Mouse (Mus musculus) lung, embryonic 16.5 days (tissue): ENCODE data around the gene Treh. TPM values are rescaled to one million over a fixed set of nuclear protein-coding genes. Genes with fewer than 3 reads are reported as not detected.

Experiments used
- ATAC-seq: fragments of 200-750 bp; cut with Nextera tagmentation; 2 replicates; pipeline ENCODE4 v1.8.0; 2017; ENCODE audit warnings: low read depth, mild to moderate bottlenecking, moderate library complexity
- H3K27ac ChIP-seq: fragments of 300-500 bp; sonication (generic); 2 replicates; pipeline ENCODE4 v1.5.1; 2014; ENCODE audit warnings: mild to moderate bottlenecking, control low read depth, low read length
- H3K27me3 ChIP-seq: fragments of 300-500 bp; sonication (generic); 2 replicates; pipeline ENCODE4 v1.6.1; 2014; ENCODE audit warnings: low read depth, low read length, mixed read lengths; ENCODE audit not compliant: control insufficient read depth, insufficient read depth
- H3K36me3 ChIP-seq: fragments of 300-500 bp; sonication (generic); 2 replicates; pipeline ENCODE4 v1.6.1; 2014; ENCODE audit warnings: low read length; ENCODE audit not compliant: control insufficient read depth, insufficient read depth
- H3K4me1 ChIP-seq: fragments of 300-500 bp; sonication (generic); replicated peaks from 2 replicates; pipeline ENCODE4 v1.6.1; 2014; ENCODE audit warnings: low read length, mixed read lengths; ENCODE audit not compliant: control insufficient read depth, insufficient read depth
- H3K4me2 ChIP-seq: fragments of 300-500 bp; sonication (generic); 2 replicates; pipeline ENCODE4 v1.6.1; 2014; ENCODE audit warnings: low read depth, low read length, control low read depth
- H3K4me3 ChIP-seq: fragments of 300-500 bp; sonication (generic); 2 replicates; pipeline ENCODE4 v1.5.1; 2014; ENCODE audit warnings: mild to moderate bottlenecking, low read length, control low read depth
- H3K9ac ChIP-seq: fragments of 300-500 bp; sonication (generic); 2 replicates; pipeline ENCODE4 v1.6.1; 2014; ENCODE audit warnings: low read length, control low read depth
- H3K9me3 ChIP-seq: fragments of 300-500 bp; sonication (generic); 2 replicates; pipeline ENCODE4 v1.6.1; 2016; ENCODE audit warnings: low read length; ENCODE audit not compliant: control insufficient read depth
- WGBS: fragments of 180-500 bp; shearing (Covaris S2); extraction: QIAGEN DNeasy Blood & Tissue Kit; methylation state at CpG from one replicate; pipeline ENCODE4 v1.1.7; 2014; 5-methylcytosine and 5-hydroxymethylcytosine counted together
- polyA plus RNA-seq: library from polyadenylated mRNA; unstranded; fragments of >200 nt; fragmentation: Nextera tagmentation; extraction: Ambion mirVana; gene quantifications from 2 replicates; pipeline ENCODE4 v1.2.1, GENCODE M21; 2015

The Treh gene
- polyA plus RNA-seq, 1 experiment from 2014 or later: not detected

DNA sequence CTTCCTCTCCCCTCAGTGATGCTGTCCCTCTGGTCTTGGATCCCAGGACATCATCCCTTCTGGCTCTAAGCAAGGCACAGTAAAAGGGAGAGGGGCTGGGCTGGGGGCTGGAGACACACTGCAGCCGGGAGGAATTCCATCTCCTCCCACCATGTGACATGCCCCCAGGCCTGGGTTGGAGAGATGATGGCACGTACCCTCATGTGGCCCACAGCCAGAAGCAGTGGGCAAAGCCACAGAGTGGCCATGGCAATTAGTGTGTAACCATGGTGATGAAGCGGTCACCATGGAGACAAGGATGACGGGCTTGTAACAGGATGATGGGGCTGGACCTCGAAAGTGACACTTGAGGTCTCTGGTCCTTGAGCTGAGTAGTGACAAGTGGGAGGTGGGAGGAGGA lies 13.6 kb downstream of the Treh start:
- no peak overlapping the region for H3K9ac ChIP-seq
- peaks cover 7% of the 10 kb centered on the region; the same call in 1 of the 2 replicates for H3K36me3 ChIP-seq
- WGBS: 74% methylated on average over 5 of the region's 5 CpGs
- no peak for ATAC-seq
- H3K4me1 ChIP-seq: peaks cover 7% of the 10 kb centered on the region; the same call in 1 of the 2 replicates
- no peak overlapping the region for H3K4me3 ChIP-seq
- H3K27ac ChIP-seq: no peak overlapping the region
- H3K9me3 ChIP-seq: no peaks in the 10 kb centered on the region
- no peak overlapping the region for H3K4me2 ChIP-seq
- no peaks in the 10 kb centered on the region for H3K27me3 ChIP-seq

DNA sequence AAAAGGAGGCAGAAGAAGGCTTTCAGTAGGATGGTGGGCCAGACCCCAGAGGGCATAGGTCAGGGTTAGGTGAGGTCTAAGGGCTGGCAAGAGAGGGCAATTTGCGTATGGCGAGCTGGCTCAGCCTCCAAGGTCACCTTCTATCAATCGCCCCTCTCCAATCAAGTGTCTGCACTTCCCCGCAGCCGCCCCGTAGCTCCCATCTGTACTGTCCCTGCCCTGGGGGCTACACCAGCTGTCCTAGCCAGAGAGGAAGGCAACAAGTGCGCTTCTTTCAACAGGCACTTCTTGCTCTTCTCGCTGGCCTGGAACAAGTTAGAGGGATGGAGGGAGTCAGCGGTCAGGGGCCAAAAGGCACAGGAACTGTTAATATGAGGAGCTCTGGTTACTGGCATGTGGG lies 15.0 kb downstream of the Treh start:
- H3K36me3 ChIP-seq: peaks cover 8% of the 10 kb centered on the region; the same call in 1 of the 2 replicates

DNA sequence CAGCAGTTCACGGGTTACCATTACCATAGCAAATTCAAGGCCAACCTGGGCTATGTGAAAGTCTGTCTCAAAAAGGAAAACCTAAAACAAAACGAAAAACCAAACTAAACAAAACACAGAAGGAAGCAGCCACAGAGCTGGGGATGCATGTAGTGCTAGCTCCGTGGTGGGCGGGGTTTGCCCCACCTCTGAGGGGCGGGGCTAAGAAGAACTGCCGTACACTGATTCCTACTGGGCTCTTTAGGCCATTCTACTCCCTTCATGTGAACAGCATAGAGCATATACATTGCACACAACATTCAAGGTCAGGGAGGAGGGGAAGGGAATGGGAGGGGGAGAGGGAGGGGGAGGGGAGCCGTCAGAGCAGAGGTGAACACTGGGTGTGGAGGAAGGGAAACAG lies 17.6 kb downstream of the Treh start:
- WGBS: 36% methylated on average over 7 of the region's 7 CpGs
- Histone ChIP-seq H3K9ac (no peak overlapping the region), H3K36me3 (peaks cover 25% of the 10 kb centered on the region), H3K27me3 (no peaks in the 10 kb centered on the region), H3K4me3 (no peak overlapping the region), H3K4me1 (peaks cover 5% of the 10 kb centered on the region; the same call in 1 of the 2 replicates), H3K9me3 (no peaks in the 10 kb centered on the region), H3K4me2 (no peak overlapping the region), H3K27ac (no peak overlapping the region)
- no peak for ATAC-seq

More for the DNA sequence above, 15.0 kb downstream of the Treh start:
- no peak for ATAC-seq
- 79% methylated on average over 9 of the region's 9 CpGs for WGBS
- Histone ChIP-seq H3K9me3 (no peaks in the 10 kb centered on the region), H3K9ac (no peak overlapping the region), H3K27ac (no peak overlapping the region), H3K4me1 (peaks cover 7% of the 10 kb centered on the region; the same call in 1 of the 2 replicates), H3K27me3 (no peaks in the 10 kb centered on the region), H3K4me3 (no peak overlapping the region), H3K4me2 (no peak overlapping the region)

DNA sequence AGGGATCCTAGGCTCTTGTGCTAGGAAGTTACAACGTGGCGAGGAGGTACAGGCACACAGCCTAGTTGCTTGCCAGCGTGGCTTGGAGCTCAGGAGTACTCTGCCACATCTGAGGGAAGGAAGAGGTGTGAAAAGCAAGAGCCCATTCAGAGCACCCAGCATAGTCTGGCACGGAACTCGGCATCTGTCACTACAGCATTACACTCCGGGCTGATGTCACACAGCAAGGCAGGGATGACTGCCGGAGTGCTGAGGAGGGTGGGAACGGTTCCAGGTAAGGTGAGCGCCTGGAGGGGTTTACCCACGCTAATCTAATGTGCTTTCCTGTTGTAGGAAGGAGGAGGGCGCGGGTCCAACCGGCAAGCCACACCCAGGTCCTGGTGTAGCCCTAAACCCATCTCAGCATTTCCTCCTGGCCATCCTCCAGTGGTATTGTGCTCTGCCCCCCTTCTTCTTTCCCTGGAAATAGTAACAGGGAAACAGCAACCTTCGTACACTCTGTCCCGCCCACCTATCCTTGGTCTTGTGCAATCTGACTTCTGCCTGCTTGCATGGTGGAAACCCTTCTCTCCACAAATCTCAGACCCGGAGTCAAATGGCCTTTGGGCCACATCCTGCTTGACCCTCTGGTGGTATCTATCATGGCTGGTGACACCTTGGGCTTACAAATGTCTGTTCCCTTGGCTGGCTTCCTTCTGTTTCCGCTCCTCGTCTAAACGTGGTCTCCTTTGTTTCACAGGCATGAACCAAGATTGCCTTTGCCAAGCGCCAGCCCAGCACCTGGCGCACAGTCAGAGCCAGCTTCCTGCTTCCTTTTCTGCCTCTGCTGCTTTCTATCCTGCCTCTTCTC lies 18.9 kb downstream of the Treh start:
- H3K27ac ChIP-seq: peak overlapping the region; percentile 64
- H3K9me3 ChIP-seq: no peaks in the 10 kb centered on the region
- H3K4me1 ChIP-seq: peaks cover 2% of the 10 kb centered on the region; the same call in 1 of the 2 replicates
- 58% methylated on average over 21 of the region's 21 CpGs for WGBS
- H3K36me3 ChIP-seq: peaks cover 32% of the 10 kb centered on the region
- H3K27me3 ChIP-seq: no peaks in the 10 kb centered on the region
- no peak overlapping the region for H3K9ac ChIP-seq
- no peak overlapping the region for H3K4me3 ChIP-seq
- no peak overlapping the region for H3K4me2 ChIP-seq
- ATAC-seq: peak; percentile 87

DNA sequence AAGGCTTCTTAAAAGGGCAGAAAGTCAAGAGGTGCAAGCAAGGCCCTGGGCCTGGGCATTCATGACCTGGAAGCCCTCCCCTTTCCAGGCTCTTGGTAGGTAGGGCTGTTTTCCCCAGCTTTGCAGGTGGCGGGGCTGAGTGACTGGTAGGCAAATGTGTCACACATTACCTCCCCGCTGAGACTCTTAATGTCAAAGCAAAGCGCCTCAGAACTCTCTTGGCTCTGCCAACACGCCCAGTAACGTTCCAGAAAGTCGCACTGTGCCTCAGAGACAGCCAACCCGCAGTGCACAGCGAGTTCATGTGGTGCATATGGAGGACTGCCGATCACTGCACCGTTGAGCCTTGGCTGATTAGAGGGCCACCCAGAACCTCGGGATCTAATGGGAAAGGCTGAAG lies 20.0 kb downstream of the Treh start:
- no peak overlapping the region for H3K4me3 ChIP-seq
- H3K27ac ChIP-seq: no peak overlapping the region
- H3K4me1 ChIP-seq: peaks cover 2% of the 10 kb centered on the region; the same call in 1 of the 2 replicates
- H3K27me3 ChIP-seq: no peaks in the 10 kb centered on the region
- no peak overlapping the region for H3K4me2 ChIP-seq
- no peaks in the 10 kb centered on the region for H3K9me3 ChIP-seq
- no peak overlapping the region for H3K9ac ChIP-seq
- 80% methylated on average over 11 of the region's 11 CpGs for WGBS
- H3K36me3 ChIP-seq: peaks cover 35% of the 10 kb centered on the region
- ATAC-seq: no peak

DNA sequence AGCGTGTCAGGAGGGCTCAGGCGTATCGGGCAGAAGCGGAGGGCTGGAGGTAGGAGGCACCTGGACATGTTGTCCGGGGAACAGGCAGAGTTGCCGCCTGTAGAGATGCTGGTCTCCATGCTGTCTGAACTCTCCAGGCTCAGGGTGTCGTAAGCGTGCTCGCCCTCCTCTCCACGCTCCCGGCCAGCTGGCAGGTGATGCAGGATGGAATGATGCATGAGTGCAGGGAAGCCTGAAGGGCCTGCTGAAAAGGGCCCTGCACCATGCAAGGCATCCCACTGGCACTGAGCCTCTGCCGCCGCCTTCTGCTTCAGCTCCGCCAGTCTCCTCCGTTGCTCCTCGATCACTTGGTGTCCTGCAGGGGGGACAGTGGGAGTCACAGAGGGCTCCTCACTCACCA lies 24.8 kb downstream of the Treh start:
- no peaks in the 10 kb centered on the region for H3K27me3 ChIP-seq
- H3K4me2 ChIP-seq: no peak overlapping the region
- no peak overlapping the region for H3K9ac ChIP-seq
- H3K27ac ChIP-seq: no peak overlapping the region
- ATAC-seq: no peak
- no peaks in the 10 kb centered on the region for H3K4me1 ChIP-seq
- no peaks in the 10 kb centered on the region for H3K9me3 ChIP-seq
- WGBS: 90% methylated on average over 16 of the region's 16 CpGs
- H3K4me3 ChIP-seq: no peak overlapping the region
- peaks cover 40% of the 10 kb centered on the region for H3K36me3 ChIP-seq

DNA sequence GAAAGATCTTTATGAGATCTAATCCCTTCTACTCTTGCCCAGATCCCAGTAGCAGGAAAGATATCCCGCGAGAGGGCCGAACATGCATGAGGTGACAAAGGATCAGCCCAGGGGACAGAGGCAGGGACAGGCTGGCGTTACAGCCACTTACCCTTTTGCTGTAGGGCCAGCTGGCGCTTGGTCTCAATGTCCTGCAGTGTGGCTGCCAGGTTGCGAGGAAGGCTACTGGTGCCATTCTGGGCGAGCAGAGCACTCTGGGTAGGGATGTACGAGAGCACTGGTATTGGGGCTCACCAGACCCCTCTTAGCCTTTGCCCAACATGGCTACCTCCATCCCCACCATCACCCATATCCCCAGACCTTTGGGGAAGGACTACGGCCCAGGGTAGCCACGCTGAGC lies 26.2 kb downstream of the Treh start:
- WGBS: 87% methylated on average over 10 of the region's 10 CpGs
- ATAC-seq: no peak

DNA sequence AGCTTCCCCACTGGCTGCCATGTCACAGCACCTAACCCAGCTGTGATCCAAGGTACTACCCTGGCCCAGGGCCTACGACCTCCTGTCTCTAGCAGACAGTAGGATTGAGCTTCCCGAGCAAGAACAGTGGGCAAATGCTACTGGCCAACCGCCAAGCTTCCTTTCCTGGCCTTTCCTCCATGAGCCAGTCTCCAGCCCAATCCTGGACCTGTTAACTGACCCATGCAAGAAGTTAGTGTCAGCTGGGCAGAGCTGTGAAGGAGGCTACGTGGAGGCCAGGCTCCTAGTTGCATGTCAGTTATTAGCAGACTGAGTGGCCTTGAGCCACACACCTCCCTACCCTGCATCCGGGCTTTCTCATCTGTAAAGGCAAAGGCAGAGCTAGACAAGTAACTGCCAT lies 26.7 kb downstream of the Treh start:
- no peaks in the 10 kb centered on the region for H3K9me3 ChIP-seq
- no peak overlapping the region for H3K4me2 ChIP-seq
- no peak overlapping the region for H3K27ac ChIP-seq
- H3K36me3 ChIP-seq: peaks cover 32% of the 10 kb centered on the region
- H3K4me3 ChIP-seq: no peak overlapping the region
- H3K27me3 ChIP-seq: no peaks in the 10 kb centered on the region
- no peak overlapping the region for H3K9ac ChIP-seq
- no peaks in the 10 kb centered on the region for H3K4me1 ChIP-seq
- WGBS: 73% methylated on average over 5 of the region's 5 CpGs
- no peak for ATAC-seq

More for the DNA sequence above, 26.2 kb downstream of the Treh start:
- no peak overlapping the region for H3K4me2 ChIP-seq
- H3K27ac ChIP-seq: no peak overlapping the region
- no peak overlapping the region for H3K9ac ChIP-seq
- peaks cover 30% of the 10 kb centered on the region for H3K36me3 ChIP-seq
- no peak overlapping the region for H3K4me3 ChIP-seq
- no peaks in the 10 kb centered on the region for H3K9me3 ChIP-seq
- no peaks in the 10 kb centered on the region for H3K27me3 ChIP-seq
- no peaks in the 10 kb centered on the region for H3K4me1 ChIP-seq

DNA sequence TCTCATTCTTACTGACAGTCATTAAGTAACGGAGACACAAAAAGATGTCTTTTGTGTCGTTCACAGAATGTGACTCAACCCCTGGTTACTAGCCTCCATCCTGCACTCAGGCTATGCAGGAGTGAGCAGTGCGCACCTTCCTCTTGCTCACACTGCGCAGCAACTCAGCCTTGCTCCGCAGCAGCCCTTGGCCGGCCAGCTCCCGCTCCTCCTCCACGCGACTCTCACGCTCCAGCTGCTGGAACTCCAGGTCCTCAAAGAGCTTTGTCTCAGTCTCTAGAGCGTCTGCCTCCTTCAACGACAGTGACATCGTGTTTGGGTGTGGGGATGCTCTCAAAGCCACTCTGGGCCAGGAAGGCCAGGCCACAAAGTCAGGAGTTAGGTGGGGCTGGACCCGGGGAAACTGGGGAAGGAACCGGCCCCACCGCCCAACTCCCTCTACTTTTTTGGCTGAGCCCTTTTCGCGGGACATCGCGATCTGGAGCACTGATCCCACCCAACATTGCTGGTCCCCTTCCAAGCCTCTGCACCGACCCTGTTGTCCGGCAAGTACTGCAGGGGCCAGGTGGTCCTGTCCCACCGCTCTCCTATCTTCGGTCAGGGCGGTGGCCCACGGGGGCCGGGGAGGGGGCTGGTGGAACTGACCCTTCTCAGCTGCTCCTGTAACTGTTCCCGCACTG lies 34.9 kb downstream of the Treh start:
- Histone ChIP-seq H3K27ac (0 out of 2 replicates have a peak overlapping the region, but pooled peaks have one; percentile 47), H3K9ac (peak overlapping the region; percentile 68), H3K9me3 (no peaks in the 10 kb centered on the region), H3K4me2 (peak overlapping the region; percentile 85), H3K4me3 (peak overlapping the region; percentile 58), H3K4me1 (peaks cover 15% of the 10 kb centered on the region), H3K27me3 (no peaks in the 10 kb centered on the region), H3K36me3 (peaks cover 17% of the 10 kb centered on the region)
- WGBS: 23% methylated on average over 28 of the region's 28 CpGs
- 0 out of 2 replicates have a peak, but pooled peaks have one; percentile 10 for ATAC-seq
